Mouse (Mus musculus) intestine, embryonic 14.5 days (tissue): ENCODE data around the gene Rasal1. TPM values are rescaled to one million over a fixed set of nuclear protein-coding genes. Genes with fewer than 3 reads are reported as not detected.

Experiments
- ATAC-seq: fragments of 200-750 bp; cut with Nextera tagmentation; replicated peaks from 2 replicates; pipeline ENCODE4 v1.8.0; 2017; ENCODE audit warnings: low read depth, moderate number of reproducible peaks, moderate TSS enrichment, moderate library complexity; ENCODE audit not compliant: low FRiP score, low TSS enrichment
- DNase-seq: peaks from one replicate; pipeline ENCODE4 v3.0.0-alpha.2; 2018; ENCODE audit warnings: low spot score
- H3K27ac ChIP-seq: fragments of 300-500 bp; sonication (generic); 2 replicates; pipeline ENCODE4 v1.5.1; 2014; ENCODE audit warnings: low read depth, mild to moderate bottlenecking, control low read depth
- H3K27me3 ChIP-seq: fragments of 300-500 bp; sonication (generic); replicated peaks from 2 replicates; pipeline ENCODE4 v1.6.1; 2014; ENCODE audit warnings: low read length, control low read depth; ENCODE audit not compliant: control insufficient read depth, insufficient read depth
- H3K36me3 ChIP-seq: fragments of 300-500 bp; sonication (generic); 2 replicates; pipeline ENCODE4 v1.6.1; 2014; ENCODE audit warnings: low read length, control low read depth; ENCODE audit not compliant: control insufficient read depth, insufficient read depth
- H3K4me1 ChIP-seq: fragments of 300-500 bp; sonication (generic); replicated peaks from 2 replicates; pipeline ENCODE4 v1.6.1; 2014; ENCODE audit warnings: low read length, control low read depth, mixed read lengths; ENCODE audit not compliant: control insufficient read depth, insufficient read depth
- H3K4me2 ChIP-seq: fragments of 300-500 bp; sonication (generic); 2 replicates; pipeline ENCODE4 v1.6.1; 2014; ENCODE audit warnings: low read length
- H3K4me3 ChIP-seq: fragments of 300-500 bp; sonication (generic); 2 replicates; pipeline ENCODE4 v1.5.1; 2014; ENCODE audit warnings: low read depth, low read length, control low read depth, mixed read lengths
- H3K9ac ChIP-seq: fragments of 300-500 bp; sonication (generic); 2 replicates; pipeline ENCODE4 v1.6.1; 2014; ENCODE audit warnings: mild to moderate bottlenecking, low read length
- H3K9me3 ChIP-seq: fragments of 300-500 bp; sonication (generic); 2 replicates; pipeline ENCODE4 v1.6.1; 2016; ENCODE audit warnings: low read length, control low read depth; ENCODE audit not compliant: control insufficient read depth
- WGBS: fragments of 180-500 bp; shearing (Covaris S2); extraction: QIAGEN DNeasy Blood & Tissue Kit; methylation state at CpG from one replicate; pipeline ENCODE4 v1.1.7; 2014; 5-methylcytosine and 5-hydroxymethylcytosine counted together
- polyA plus RNA-seq: library from polyadenylated mRNA; unstranded; fragments of >200 nt; fragmentation: Nextera tagmentation; extraction: Ambion mirVana; gene quantifications from 2 replicates; pipeline ENCODE4 v1.2.1, GENCODE M21; 2014

Rasal1 gene
- polyA plus RNA-seq, 1 experiment from 2014 or later, result 0.50 TPM

GRCm38 (mm10) chr5:120687484-120687851 lies 38.9 kb downstream of the Rasal1 start:
- H3K4me1 ChIP-seq, result no peaks in the 10 kb centered on the region; the same call in 1 of the 2 replicates
- no peaks in the 10 kb centered on the region for H3K36me3 ChIP-seq
- DNase-seq (no peak), ATAC-seq (no peak)
- peaks cover 25% of the 10 kb centered on the region for H3K27me3 ChIP-seq
- no peak overlapping the region for H3K4me3 ChIP-seq
- H3K4me2 ChIP-seq, result no peak overlapping the region
- 85% methylated on average over 3 of the region's 3 CpGs for WGBS
- no peak overlapping the region for H3K9ac ChIP-seq
- H3K27ac ChIP-seq, result no peak overlapping the region
- no peaks in the 10 kb centered on the region for H3K9me3 ChIP-seq

- H3K9ac ChIP-seq, result no peak overlapping the region
- 86% methylated on average over 5 of the region's 5 CpGs for WGBS
- no peaks in the 10 kb centered on the region for H3K9me3 ChIP-seq
- H3K4me2 ChIP-seq, result no peak overlapping the region
- H3K4me1 ChIP-seq, result no peaks in the 10 kb centered on the region; the same call in 1 of the 2 replicates
- H3K36me3 ChIP-seq, result no peaks in the 10 kb centered on the region
- peaks cover 25% of the 10 kb centered on the region for H3K27me3 ChIP-seq
- no peak overlapping the region for H3K27ac ChIP-seq
- ATAC-seq (no peak), DNase-seq (no peak)
- no peak overlapping the region for H3K4me3 ChIP-seq
Measured at GRCm38 (mm10) chr5:120687897-120688296, 39.3 kb downstream of the Rasal1 start.

- H3K4me3 ChIP-seq, result no peak overlapping the region
- H3K9ac ChIP-seq, result no peak overlapping the region
- H3K4me1 ChIP-seq, result no peaks in the 10 kb centered on the region; the same call in 1 of the 2 replicates
- DNase-seq (no peak), ATAC-seq (no peak)
- 22% methylated on average over 4 of the region's 4 CpGs for WGBS
- H3K27ac ChIP-seq, result no peak overlapping the region
- no peaks in the 10 kb centered on the region for H3K36me3 ChIP-seq
- H3K27me3 ChIP-seq, result peaks cover 25% of the 10 kb centered on the region
- no peaks in the 10 kb centered on the region for H3K9me3 ChIP-seq
- no peak overlapping the region for H3K4me2 ChIP-seq
Measured at GRCm38 (mm10) chr5:120688434-120688833, 39.8 kb downstream of the Rasal1 start.

- Histone ChIP-seq H3K4me3 (no peak overlapping the region), H3K27me3 (peaks cover 39% of the 10 kb centered on the region), H3K27ac (no peak overlapping the region), H3K9me3 (no peaks in the 10 kb centered on the region), H3K4me1 (peaks cover 4% of the 10 kb centered on the region; the same call in 1 of the 2 replicates), H3K4me2 (no peak overlapping the region), H3K36me3 (no peaks in the 10 kb centered on the region), H3K9ac (no peak overlapping the region)
- DNase-seq, result no peak
- WGBS, result 47% methylated on average over 4 of the region's 4 CpGs
- ATAC-seq, result no peak
Measured at GRCm38 (mm10) chr5:120690417-120690816, 41.8 kb downstream of the Rasal1 start.

- H3K4me1 ChIP-seq, result peaks cover 4% of the 10 kb centered on the region; the same call in 1 of the 2 replicates
- H3K36me3 ChIP-seq, result no peaks in the 10 kb centered on the region
- H3K27me3 ChIP-seq, result peaks cover 55% of the 10 kb centered on the region
- H3K4me2 ChIP-seq, result no peak overlapping the region
- H3K4me3 ChIP-seq, result no peak overlapping the region
- H3K9ac ChIP-seq, result no peak overlapping the region
- DNase-seq (no peak), ATAC-seq (no peak)
- no peaks in the 10 kb centered on the region for H3K9me3 ChIP-seq
- 74% methylated on average over 19 of the region's 19 CpGs for WGBS
- no peak overlapping the region for H3K27ac ChIP-seq
Measured at GRCm38 (mm10) chr5:120692034-120692433, 43.4 kb downstream of the Rasal1 start.

- Histone ChIP-seq H3K27me3 (peaks cover 61% of the 10 kb centered on the region), H3K27ac (no peak overlapping the region), H3K9ac (no peak overlapping the region), H3K4me1 (peaks cover 4% of the 10 kb centered on the region; the same call in 1 of the 2 replicates), H3K9me3 (no peaks in the 10 kb centered on the region), H3K4me3 (0 out of 2 replicates have a peak overlapping the region, but pooled peaks have one; percentile 4), H3K36me3 (no peaks in the 10 kb centered on the region), H3K4me2 (peak overlapping the region; percentile 23; the same call in 1 of the 2 replicates)
- ATAC-seq (no peak), DNase-seq (no peak)
- WGBS, result 12% methylated on average over 38 of the region's 38 CpGs
Measured at GRCm38 (mm10) chr5:120693931-120694694, 45.5 kb downstream of the Rasal1 start.

- H3K9me3 ChIP-seq, result no peaks in the 10 kb centered on the region
- H3K36me3 ChIP-seq, result no peaks in the 10 kb centered on the region
- H3K27me3 ChIP-seq, result peaks cover 61% of the 10 kb centered on the region
- H3K4me2 ChIP-seq, result peak overlapping the region; percentile 23; the same call in 1 of the 2 replicates
- H3K27ac ChIP-seq, result no peak overlapping the region
- 5% methylated on average over 41 of the region's 41 CpGs for WGBS
- peaks cover 4% of the 10 kb centered on the region; the same call in 1 of the 2 replicates for H3K4me1 ChIP-seq
- ATAC-seq (no peak), DNase-seq (no peak)
- H3K4me3 ChIP-seq, result 0 out of 2 replicates have a peak overlapping the region, but pooled peaks have one; percentile 4
- H3K9ac ChIP-seq, result no peak overlapping the region
Measured at GRCm38 (mm10) chr5:120694695-120695074, 46.1 kb downstream of the Rasal1 start.

GRCm38 (mm10) chr5:120696057-120696743 lies 47.6 kb downstream of the Rasal1 start:
- ATAC-seq, result no peak

More at GRCm38 (mm10) chr5:120696057-120696743, 47.6 kb downstream of the Rasal1 start:
- WGBS, result 72% methylated on average over 16 of the region's 16 CpGs
- Histone ChIP-seq H3K4me1 (0 out of 2 replicates have a peak, but pooled peaks cover 4% of the 10 kb centered on the region), H3K36me3 (no peaks in the 10 kb centered on the region), H3K4me3 (no peak overlapping the region), H3K4me2 (no peak overlapping the region), H3K9ac (no peak overlapping the region), H3K9me3 (no peaks in the 10 kb centered on the region), H3K27me3 (peaks cover 61% of the 10 kb centered on the region), H3K27ac (no peak overlapping the region)
- no peak for DNase-seq
